Mouse (Mus musculus) kidney, adult 2 months (tissue): Measurements from ENCODE around the gene Grip1. TPM values are rescaled to one million over a fixed set of nuclear protein-coding genes. Genes with fewer than 3 reads are reported as not detected.

Experiments
- DNase-seq: peaks from one replicate; pipeline ENCODE4 v3.0.0; 2021
- H3K27ac ChIP-seq: fragments of 200-500 bp; 2 replicates; pipeline ENCODE4 v1.5.1; 2012; ENCODE audit warnings: low read depth, low read length, control low read depth, inconsistent platforms; ENCODE audit not compliant: insufficient read depth
- H3K27me3 ChIP-seq: fragments of 200-500 bp; replicated peaks from 2 replicates; pipeline ENCODE4 v1.6.1; 2012; ENCODE audit warnings: mild to moderate bottlenecking, moderate library complexity, low read length, inconsistent platforms; ENCODE audit not compliant: control insufficient read depth, insufficient read depth
- H3K36me3 ChIP-seq: fragments of 200-500 bp; 2 replicates; pipeline ENCODE4 v1.6.1; 2012; ENCODE audit warnings: mild to moderate bottlenecking, moderate library complexity, low read length, inconsistent platforms; ENCODE audit not compliant: control insufficient read depth, insufficient read depth
- H3K4me1 ChIP-seq: fragments of 200-500 bp; 2 replicates; pipeline ENCODE4 v1.6.1; 2011; ENCODE audit warnings: low read length; ENCODE audit not compliant: control insufficient read depth, insufficient read depth
- H3K4me3 ChIP-seq: fragments of 200-500 bp; 2 replicates; pipeline ENCODE4 v1.5.1; 2011; ENCODE audit warnings: mild to moderate bottlenecking, low read depth, low read length, control low read depth; ENCODE audit not compliant: insufficient read depth
- CTCF ChIP-seq: fragments of 200-500 bp; conservative IDR thresholded peaks from 2 replicates; pipeline ENCODE4 v1.5.1; 2011; ENCODE audit warnings: low read depth, mild to moderate bottlenecking, control low read depth, low read length, moderate library complexity, mixed read lengths; ENCODE audit not compliant: insufficient read depth, insufficient read length
- POLR2A ChIP-seq: fragments of 200-500 bp; IDR thresholded peaks from one replicate; pipeline ENCODE4 v1.6.1; 2011; ENCODE audit warnings: low read depth, low read length, control low read depth
- WGBS: fragments of 180-500 bp; shearing (Covaris S2); methylation state at CpG from one replicate; pipeline ENCODE4 v1.1.7; 2018; 5-methylcytosine and 5-hydroxymethylcytosine counted together
- polyA plus RNA-seq: library from polyadenylated mRNA; depleted of rRNA; stranded (reverse); fragments of >200 nt; gene quantifications from 2 replicates; pipeline ENCODE4 v1.2.3, GENCODE M21; 2012

Gene Grip1
- polyA plus RNA-seq, 1 experiment: 2.7 TPM

- Histone ChIP-seq H3K4me1 (no peaks in the 10 kb centered on the region; the same call in 1 of the 2 replicates), H3K27ac (no peak overlapping the region), H3K27me3 (no peaks in the 10 kb centered on the region), H3K4me3 (no peak overlapping the region), H3K36me3 (no peaks in the 10 kb centered on the region)
- no peak for DNase-seq
- no peak for TF ChIP-seq POLR2A
- no peak for TF ChIP-seq CTCF
- 90% methylated on average over 1 of the region's 1 CpGs for WGBS
Measured at GRCm38 (mm10) chr10:119831086-119831485, 377.5 kb downstream of the Grip1 start.

GRCm38 (mm10) chr10:119833334-119833733, 379.7 kb downstream of the Grip1 start:
- H3K4me3 ChIP-seq: no peak overlapping the region
- no peaks in the 10 kb centered on the region; the same call in 1 of the 2 replicates for H3K4me1 ChIP-seq
- no peaks in the 10 kb centered on the region for H3K27me3 ChIP-seq
- no peak overlapping the region; the same call in 1 of the 2 replicates for H3K27ac ChIP-seq
- DNase-seq: peak; percentile 65
- H3K36me3 ChIP-seq: no peaks in the 10 kb centered on the region
- no peak for TF ChIP-seq POLR2A
- WGBS: 42% methylated on average over 5 of the region's 5 CpGs

- Histone ChIP-seq H3K4me3 (no peak overlapping the region), H3K36me3 (no peaks in the 10 kb centered on the region), H3K27me3 (no peaks in the 10 kb centered on the region), H3K27ac (no peak overlapping the region), H3K4me1 (no peaks in the 10 kb centered on the region; the same call in 1 of the 2 replicates)
- WGBS: 63% methylated on average over 4 of the region's 4 CpGs
- TF ChIP-seq POLR2A (no peak), CTCF (no peak)
- no peak for DNase-seq
Measured at GRCm38 (mm10) chr10:119834122-119834521, 380.5 kb downstream of the Grip1 start.

- TF ChIP-seq POLR2A (no peak), CTCF (no peak)
- DNase-seq: no peak
- Histone ChIP-seq H3K27ac (no peak overlapping the region), H3K4me3 (no peak overlapping the region), H3K36me3 (no peaks in the 10 kb centered on the region), H3K27me3 (no peaks in the 10 kb centered on the region), H3K4me1 (no peaks in the 10 kb centered on the region)
- 89% methylated on average over 11 of the region's 11 CpGs for WGBS
Measured at GRCm38 (mm10) chr10:119839645-119840044, 386.0 kb downstream of the Grip1 start.

GRCm38 (mm10) chr10:119842004-119842403, 388.4 kb downstream of the Grip1 start:
- H3K36me3 ChIP-seq: no peaks in the 10 kb centered on the region
- no peak for DNase-seq
- no peak for TF ChIP-seq POLR2A
- no peak for TF ChIP-seq CTCF
- WGBS: 89% methylated on average over 4 of the region's 4 CpGs
- H3K27me3 ChIP-seq: no peaks in the 10 kb centered on the region
- H3K4me1 ChIP-seq: no peaks in the 10 kb centered on the region
- no peak overlapping the region for H3K4me3 ChIP-seq
- no peak overlapping the region for H3K27ac ChIP-seq

- no peaks in the 10 kb centered on the region for H3K27me3 ChIP-seq
- 87% methylated on average over 11 of the region's 11 CpGs for WGBS
- no peak for DNase-seq
- TF ChIP-seq POLR2A (no peak), CTCF (no peak)
- H3K4me3 ChIP-seq: no peak overlapping the region
- H3K27ac ChIP-seq: no peak overlapping the region
- H3K36me3 ChIP-seq: no peaks in the 10 kb centered on the region
- H3K4me1 ChIP-seq: no peaks in the 10 kb centered on the region
Measured at GRCm38 (mm10) chr10:119845705-119846410, 392.2 kb downstream of the Grip1 start.

GRCm38 (mm10) chr10:119851594-119851993, 398.0 kb downstream of the Grip1 start:
- TF ChIP-seq POLR2A (no peak), CTCF (no peak)
- no peak for DNase-seq
- no peaks in the 10 kb centered on the region for H3K4me1 ChIP-seq
- no peaks in the 10 kb centered on the region for H3K36me3 ChIP-seq
- no peak overlapping the region for H3K27ac ChIP-seq
- H3K4me3 ChIP-seq: no peak overlapping the region
- 64% methylated on average over 11 of the region's 11 CpGs for WGBS
- no peaks in the 10 kb centered on the region for H3K27me3 ChIP-seq
